Mouse (Mus musculus): Measurements from ENCODE around the gene Hist1h2ab.

- TF ChIP-seq CTCF (IDR thresholded peaks at IDR 0.05; ENCODE audit: extremely low read depth, insufficient read depth, insufficient read length, insufficient replicate concordance) (no peak), POLR2A (IDR thresholded peaks at IDR 0.05; ENCODE audit: low read depth, low read length) (no peak)
Measured at GRCm38 (mm10) chr13:23766772-23767171, 15.8 kb downstream of the Hist1h2ab start.
